Mouse (Mus musculus) ZHBTc4 (cell line): ENCODE data around the gene Rin2.

Experiments used
- DNase-seq: peaks from one replicate; pipeline ENCODE4 v3.0.0-alpha.2; 2011; ENCODE audit warnings: low read depth, low spot score

Rin2 gene

GRCm38 (mm10) chr2:145675142-145675755 is at the start of gene Rin2:
Gene Rin2 (plus strand): TSS chr2:145675215.
- peak; percentile 94 for DNase-seq

- no peak for DNase-seq
These were observed 43.8 kb upstream of the Rin2 start for GRCm38 (mm10) chr2:145631123-145631798.

DNA sequence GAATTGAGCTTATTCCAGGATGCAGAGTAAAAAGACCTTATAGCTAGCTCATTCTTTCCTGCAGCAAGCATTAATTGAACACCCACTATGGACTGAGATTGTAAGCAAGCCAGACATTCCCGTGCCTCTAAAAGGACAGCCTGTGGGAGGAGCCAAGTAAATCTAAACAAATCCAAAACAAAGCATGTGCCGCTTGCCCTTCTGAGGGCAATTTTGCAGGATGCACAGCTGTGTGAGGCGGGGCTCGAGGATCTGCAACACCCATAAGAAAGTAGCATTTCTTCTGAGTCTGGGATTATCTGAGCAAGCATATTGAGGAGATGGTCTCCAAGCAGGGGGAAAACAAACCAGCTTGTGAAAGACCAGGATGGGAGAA is 43.2 kb upstream of the Rin2 start:
- no peak for DNase-seq

GRCm38 (mm10) chr2:145633811-145634210 is 41.2 kb upstream of the Rin2 start:
- no peak for DNase-seq

DNA sequence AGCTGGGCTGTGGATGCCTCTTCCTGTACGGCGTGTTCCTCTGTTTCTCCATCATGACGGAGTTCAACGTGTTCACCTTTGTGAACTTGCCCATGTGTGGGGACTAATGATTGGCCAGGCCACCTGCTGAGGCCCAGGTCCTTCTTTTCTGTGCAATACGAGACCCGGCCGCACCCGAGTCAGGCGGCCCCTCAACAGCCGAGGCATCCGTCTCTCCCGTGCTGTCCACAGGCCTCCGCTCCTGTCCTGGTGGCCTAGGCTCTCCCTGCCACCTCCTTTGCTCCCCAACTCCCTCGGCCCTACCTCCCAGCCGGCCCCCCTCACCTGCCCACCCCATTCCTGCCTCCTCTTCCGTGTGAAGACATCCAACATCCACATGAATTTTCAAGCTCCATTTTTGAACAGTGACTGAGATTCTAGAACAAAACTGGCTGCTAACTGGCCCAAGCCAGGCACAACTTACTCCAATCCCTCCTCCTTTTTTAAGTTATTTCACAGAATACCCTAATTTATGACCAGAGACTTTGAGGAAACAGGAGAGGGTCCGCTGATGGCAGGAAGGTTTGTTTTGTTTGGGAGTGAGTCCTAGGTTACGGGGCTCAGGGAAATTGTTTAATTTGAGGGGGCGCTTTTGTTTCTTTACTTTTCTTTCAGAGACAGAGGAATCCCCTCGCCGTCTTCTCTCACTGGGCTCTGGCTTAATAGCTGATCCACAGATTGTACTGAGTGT is 34.6 kb upstream of the Rin2 start:
- no peak for DNase-seq

DNA sequence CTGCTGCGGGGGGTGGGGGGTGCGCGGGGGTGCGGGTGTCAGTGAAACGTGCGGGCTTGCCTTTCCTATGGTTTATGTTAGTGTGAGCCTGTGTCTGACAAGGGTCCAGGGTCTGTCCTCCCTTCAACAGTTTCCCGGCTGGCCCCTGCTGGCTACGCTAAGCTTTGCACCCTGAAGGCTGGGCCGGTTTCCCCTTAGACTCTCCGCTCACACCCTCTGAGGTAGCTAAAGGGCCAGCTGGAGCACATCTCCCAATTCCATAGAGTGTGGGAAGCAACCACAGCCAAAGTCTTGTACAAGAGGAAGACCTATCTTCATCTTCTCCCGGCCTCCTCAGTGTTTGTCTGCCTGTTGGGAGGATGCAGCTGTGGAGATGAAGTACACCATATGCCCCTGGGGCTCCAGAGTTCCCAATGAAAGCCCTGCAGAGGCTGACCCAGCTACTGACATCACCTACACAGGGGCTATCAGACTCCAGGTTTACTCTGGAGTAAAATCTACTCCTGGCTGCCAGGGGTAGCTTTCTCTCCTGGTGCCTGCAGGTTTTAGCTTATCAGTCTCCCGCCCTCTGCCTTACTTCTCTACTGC is 19.5 kb upstream of the Rin2 start:
- DNase-seq, result peak; percentile 29

GRCm38 (mm10) chr2:145656121-145656520 is 18.9 kb upstream of the Rin2 start:
- peak; percentile 6 for DNase-seq

GRCm38 (mm10) chr2:145656716-145657115 is 18.3 kb upstream of the Rin2 start:
- DNase-seq, result no peak

DNA sequence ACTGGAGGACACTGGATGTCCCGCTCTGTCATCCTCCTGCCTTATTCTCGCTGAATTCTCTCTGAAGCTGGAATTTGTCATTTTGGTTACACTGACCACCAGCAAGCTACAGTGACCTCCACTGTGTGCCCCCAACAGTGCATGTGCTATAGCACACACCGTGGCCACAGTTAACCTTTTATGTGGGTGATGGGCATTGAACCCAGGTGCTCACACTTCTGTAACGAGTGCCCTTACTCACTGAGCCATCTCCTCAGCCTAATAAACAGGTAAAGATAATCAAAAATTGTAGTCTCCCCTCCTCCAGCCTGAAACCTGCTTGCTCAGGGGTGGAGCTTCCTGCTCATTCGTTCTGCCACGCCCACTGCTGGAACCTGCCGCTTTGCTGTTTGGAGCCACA is 13.8 kb upstream of the Rin2 start:
- no peak for DNase-seq

DNA sequence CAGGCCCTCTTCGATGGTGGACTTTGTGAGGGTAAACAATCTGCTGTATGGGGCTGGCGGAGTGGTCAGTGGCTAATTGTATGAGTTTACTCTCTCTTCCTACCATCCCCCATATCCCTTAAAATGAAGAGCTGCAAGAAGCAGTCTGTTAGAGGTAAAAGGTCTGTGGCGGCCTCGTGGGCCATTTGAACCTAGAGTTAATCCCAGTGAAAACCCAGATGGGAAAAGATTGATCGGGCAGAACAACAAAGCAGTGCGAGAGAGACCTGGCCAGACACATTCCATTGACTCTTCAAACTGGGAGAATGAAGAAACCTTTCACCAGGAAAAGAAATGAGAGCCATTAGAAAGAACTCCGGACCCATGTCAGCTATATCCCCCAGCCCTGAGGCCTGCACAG is 11.1 kb upstream of the Rin2 start:
- DNase-seq, result no peak

DNA sequence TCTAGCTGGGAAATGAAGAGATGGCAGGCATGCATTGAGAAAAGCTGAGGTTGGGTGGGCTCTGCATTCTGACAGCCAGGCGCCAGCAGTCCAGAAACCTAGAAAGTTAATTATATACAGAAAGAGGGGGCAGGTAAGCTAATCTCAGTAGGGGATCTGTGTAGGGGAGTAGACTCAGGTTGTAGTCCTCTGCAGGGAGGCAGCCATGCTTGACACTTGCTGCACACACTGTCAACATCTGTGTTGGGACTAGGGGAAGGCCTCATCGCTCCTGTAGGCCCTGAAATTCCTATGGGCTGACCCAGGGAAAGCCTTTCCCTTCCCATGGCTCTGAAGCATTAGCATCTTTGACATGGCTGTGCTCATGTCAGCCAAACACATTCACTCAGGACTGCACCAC is 10.7 kb upstream of the Rin2 start:
- no peak for DNase-seq

- DNase-seq, result no peak
These were observed 6.9 kb upstream of the Rin2 start for GRCm38 (mm10) chr2:145668135-145668534.

GRCm38 (mm10) chr2:145670131-145670530 is 4.9 kb upstream of the Rin2 start:
- no peak for DNase-seq

GRCm38 (mm10) chr2:145674496-145675141 is 396 bp upstream of the Rin2 start:
- no peak for DNase-seq

DNA sequence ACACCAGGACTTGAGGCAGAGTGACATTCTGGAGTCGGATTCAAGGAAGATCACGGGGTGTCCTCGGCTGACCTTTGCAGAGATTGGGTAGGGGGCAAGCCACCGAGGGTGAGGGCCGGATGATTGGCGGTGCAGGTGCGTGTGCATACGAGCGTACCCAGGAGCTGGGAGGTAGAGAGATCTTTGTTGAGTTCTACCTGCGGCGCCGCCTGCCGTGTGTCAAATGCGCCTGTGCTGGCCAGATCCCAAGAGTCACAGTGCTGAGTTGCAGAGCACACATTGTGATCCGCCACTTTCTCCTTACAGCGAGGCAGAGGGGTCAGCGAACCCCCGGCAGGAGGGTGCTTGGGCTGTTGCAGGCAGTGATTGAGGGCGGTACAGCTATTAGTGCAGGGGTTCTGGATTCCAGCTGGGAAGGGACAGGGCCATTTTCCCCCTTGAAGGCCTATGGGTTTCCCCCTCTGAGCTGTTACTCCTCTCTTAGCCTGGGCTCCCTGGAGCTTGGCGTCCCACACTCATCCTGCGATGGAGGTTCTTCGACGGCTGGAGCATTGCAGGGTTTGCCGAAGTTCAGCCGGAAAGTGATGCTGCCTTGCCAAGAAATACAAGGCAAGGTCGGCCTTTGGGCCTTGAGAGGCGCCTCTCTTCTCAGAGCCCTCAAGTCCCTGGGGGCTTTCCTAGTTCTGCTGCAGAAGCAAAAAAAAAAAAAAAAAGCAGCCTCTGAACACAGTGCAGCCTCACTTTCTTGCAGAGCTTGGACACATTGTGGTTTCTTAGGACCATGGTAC is 935 bp downstream of the Rin2 start:
- DNase-seq, result peak; percentile 72

DNA sequence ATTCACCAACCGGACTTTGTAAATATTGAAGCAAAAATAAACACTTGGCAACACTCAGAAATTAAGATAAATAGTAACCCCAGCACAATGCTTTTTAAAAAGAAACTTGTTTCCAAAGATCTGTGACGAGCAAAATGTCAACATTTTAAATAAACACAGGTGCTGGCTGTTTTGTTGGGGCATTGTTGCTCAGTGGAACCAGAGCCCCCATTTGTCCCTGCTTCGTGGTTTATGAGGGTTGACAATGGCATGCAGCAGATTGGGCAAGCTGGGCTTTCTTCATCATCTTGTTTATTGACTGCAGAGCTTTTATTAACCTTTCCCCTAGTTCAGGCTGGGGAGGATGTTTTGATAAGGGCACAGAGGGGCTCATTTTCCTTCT is 1.5 kb downstream of the Rin2 start:
- no peak for DNase-seq

GRCm38 (mm10) chr2:145676936-145677335 is 1.9 kb downstream of the Rin2 start:
- no peak for DNase-seq

DNA sequence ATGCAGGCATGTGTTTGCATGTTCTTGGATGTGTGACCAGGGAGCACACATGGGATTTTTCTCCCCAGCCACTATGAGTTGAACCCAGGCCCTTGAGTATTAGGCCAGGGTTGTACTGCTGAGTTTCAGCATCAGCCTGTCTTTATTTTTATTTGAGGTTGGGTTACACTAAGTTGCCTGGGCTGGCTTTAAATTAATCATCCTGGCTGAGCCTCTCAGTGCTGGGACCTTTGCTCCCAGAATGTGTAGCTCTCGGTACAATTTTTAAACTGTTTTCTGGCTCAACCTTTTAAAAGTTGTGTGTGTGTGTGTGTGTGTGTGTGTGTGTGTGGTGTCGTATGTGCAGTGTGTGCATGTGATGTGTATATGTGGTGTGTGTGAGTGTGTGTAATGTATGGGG is 5.1 kb downstream of the Rin2 start:
- DNase-seq, result no peak

- DNase-seq, result no peak
These were observed 5.7 kb downstream of the Rin2 start for GRCm38 (mm10) chr2:145680762-145681161.

- no peak for DNase-seq
These were observed 6.6 kb downstream of the Rin2 start for GRCm38 (mm10) chr2:145681626-145682025.

DNA sequence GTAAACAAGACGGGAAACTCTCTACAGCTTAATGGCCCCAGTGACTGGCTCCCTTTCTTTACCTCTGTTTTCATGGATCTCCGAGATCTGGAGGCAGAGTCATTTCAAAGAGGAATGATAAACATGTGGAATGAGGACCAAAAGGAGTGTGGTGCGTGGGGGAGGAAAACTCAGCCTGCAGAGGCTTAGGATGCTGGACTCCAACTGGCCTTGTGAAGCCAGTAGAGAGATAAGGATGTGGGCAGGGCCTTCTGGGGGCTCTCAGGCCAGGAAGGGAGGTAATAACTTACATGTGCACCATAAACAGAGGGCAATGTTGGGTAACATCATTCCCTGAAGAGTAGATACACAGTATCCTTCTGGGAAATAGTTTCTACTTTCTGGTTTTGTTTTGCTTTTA is 7.9 kb downstream of the Rin2 start:
- DNase-seq, result no peak
